In the genomic region with DNA sequence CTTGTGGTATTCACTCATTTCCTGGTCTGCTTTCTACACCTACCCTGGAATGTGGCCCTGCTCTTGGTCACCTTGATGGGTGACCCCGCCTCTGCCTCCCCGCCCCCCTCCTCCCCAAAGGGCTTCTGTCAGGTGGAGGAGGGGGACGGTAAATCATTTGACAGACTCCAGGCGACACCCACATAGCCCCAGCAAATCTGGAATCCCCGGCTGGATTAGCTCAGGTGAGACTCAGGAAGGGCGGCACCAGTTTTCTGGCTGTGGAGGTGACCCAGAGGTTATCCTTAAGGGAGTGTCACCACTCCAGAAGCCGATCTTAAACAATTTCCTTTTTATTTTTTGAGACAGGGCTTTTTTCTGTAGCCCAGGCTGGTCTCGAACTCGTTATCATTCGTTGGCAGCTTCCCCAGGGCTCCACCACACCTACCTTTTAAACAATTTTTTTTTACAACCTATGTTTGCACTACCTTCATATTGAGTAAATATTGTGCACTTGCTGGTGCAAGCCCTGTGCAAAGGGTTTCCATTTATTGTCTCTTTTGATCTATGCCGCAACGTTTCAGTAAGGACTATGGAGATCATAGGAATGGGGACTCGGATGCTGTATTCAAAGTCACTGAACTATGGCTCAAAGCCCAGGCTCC, we compare ENCODE assay signal across 8 mouse cellular contexts. TPM values are rescaled to one million over a fixed set of nuclear protein-coding genes. Genes with fewer than 3 reads are reported as not detected.
DNase-seq lines count a peak whose midpoint lies in the region; ATAC-seq and TF ChIP-seq lines count a peak whose summit lies in the region.

No protein-coding gene starts in this region.

- peak overlapping the region; percentile 88 for H3K9ac ChIP-seq in forebrain, embryonic 14.5 days (ENCODE audit: low read length)
- peak overlapping the region; percentile 93 for H3K9ac ChIP-seq in kidney, embryonic 15.5 days

- no peaks in the 10 kb centered on the region for H3K36me3 ChIP-seq in E14TG2a.4 (ENCODE audit: insufficient read depth, low read length)
- no peaks in the 10 kb centered on the region for H3K36me3 ChIP-seq in forebrain, embryonic 14.5 days (ENCODE audit: control insufficient read depth, insufficient read depth, low read length)
- no peaks in the 10 kb centered on the region for H3K36me3 ChIP-seq in kidney, embryonic 15.5 days
- H3K36me3 ChIP-seq in macrophage (ENCODE audit: inconsistent target): no peaks in the 10 kb centered on the region

- H3K27ac ChIP-seq in forebrain, embryonic 14.5 days (ENCODE audit: low read depth, low read length): peak overlapping the region; percentile 94; the same call in 1 of the 2 replicates
- peak overlapping the region; percentile 99 for H3K27ac ChIP-seq in kidney, embryonic 15.5 days
- H3K27ac ChIP-seq in macrophage: peak overlapping the region; percentile 60

- DNase-seq in cerebellum, adult 11 months: peak; percentile 31
- no peak for DNase-seq in cerebellum, postnatal 4 days (ENCODE audit: low spot score in 2 of 2)
- DNase-seq in forebrain, embryonic 14.5 days (ENCODE audit: low spot score): no peak
- peak; percentile 30 for DNase-seq in thymus, postnatal 4 days
- DNase-seq in frontal cortex, postnatal 14 days (ENCODE audit: low spot score in 2 of 2): no peak

- H3K4me1 ChIP-seq in E14TG2a.4 (replicated peaks; ENCODE audit: low read depth, low read length): peaks cover 28% of the 10 kb centered on the region
- H3K4me1 ChIP-seq in forebrain, embryonic 14.5 days (ENCODE audit: control insufficient read depth, insufficient read depth, low read length): peaks cover 13% of the 10 kb centered on the region
- H3K4me1 ChIP-seq in kidney, embryonic 15.5 days: peaks cover 25% of the 10 kb centered on the region

- H3K4me3 ChIP-seq in E14TG2a.4 (replicated peaks; ENCODE audit: low read length): peak overlapping the region; percentile 87
- peak overlapping the region; percentile 70 for H3K4me3 ChIP-seq in forebrain, embryonic 14.5 days (ENCODE audit: low read depth, low read length)
- H3K4me3 ChIP-seq in kidney, embryonic 15.5 days (replicated peaks): peak overlapping the region; percentile 86
- H3K4me3 ChIP-seq in macrophage (ENCODE audit: inconsistent target): peak overlapping the region; percentile 34

- H3K27me3 ChIP-seq in E14TG2a.4 (ENCODE audit: insufficient read depth, low read length): peaks cover 8% of the 10 kb centered on the region
- H3K27me3 ChIP-seq in forebrain, embryonic 14.5 days (replicated peaks; ENCODE audit: control insufficient read depth, insufficient read depth, low read length): no peaks in the 10 kb centered on the region
- H3K27me3 ChIP-seq in kidney, embryonic 15.5 days: no peaks in the 10 kb centered on the region

- 17% methylated on average over 13 of the region's 13 CpGs for WGBS in forebrain, embryonic 14.5 days
- 7% methylated on average over 13 of the region's 13 CpGs for WGBS in kidney, embryonic 15.5 days
- 45% methylated on average over 13 of the region's 13 CpGs for WGBS in macrophage (ENCODE audit: missing documents)

- no peaks in the 10 kb centered on the region for H3K9me3 ChIP-seq in E14TG2a.4 (ENCODE audit: low read length)
- no peaks in the 10 kb centered on the region for H3K9me3 ChIP-seq in forebrain, embryonic 14.5 days (replicated peaks; ENCODE audit: control insufficient read depth, low read length)
- no peaks in the 10 kb centered on the region for H3K9me3 ChIP-seq in kidney, embryonic 15.5 days (replicated peaks)

- H3K4me2 ChIP-seq in forebrain, embryonic 14.5 days (ENCODE audit: low read length): peak overlapping the region; percentile 58
- H3K4me2 ChIP-seq in kidney, embryonic 15.5 days: peak overlapping the region; percentile 75

- no peak for TF ChIP-seq CTCF in E14TG2a.4 (conservative IDR thresholded peaks at IDR 0.05; ENCODE audit: low read length)

- ATAC-seq in forebrain, embryonic 14.5 days: no peak; the same call in 1 of the 2 replicates
- ATAC-seq in kidney, embryonic 15.5 days (replicated peaks; ENCODE audit: low FRiP score): peak; percentile 24; the same call in 1 of the 2 replicates

- H3K79me2 ChIP-seq in macrophage (ENCODE audit: inconsistent target): peaks cover 38% of the 10 kb centered on the region

RNA-seq across cellular contexts. Expression of gene Slk, which starts 0.8 kb away (rescaled TPM):
- 8.2 and 8.5 TPM in 2 replicates for polyA plus RNA-seq in forebrain, embryonic 14.5 days (2014; fragmentation: Nextera tagmentation; extraction: Ambion mirVana)
- 12.0 and 12.2 TPM in 2 replicates for polyA plus RNA-seq in kidney, embryonic 15.5 days (2015; fragmentation: Nextera tagmentation; extraction: Ambion mirVana)
- total RNA-seq in macrophage (2018; cell fraction: chromatin; rRNA removed): 100 to 1,000 TPM in 23 of 26 experiments, 10 to 100 TPM in 3; 78.1 to 293 (median 171) TPM
- total RNA-seq in macrophage (2018; cell fraction: cytosol; rRNA removed): 10 to 100 TPM; 25.1 to 61.3 (median 41.7) TPM
- 100 to 1,000 TPM in 13 of 26 experiments, 10 to 100 TPM in 13; 46.3 to 201 (median 102) TPM for total RNA-seq in macrophage (2018; cell fraction: nucleus; rRNA removed)
- polyA plus RNA-seq in macrophage (2018): 32.8 to 42.9 TPM (median 42.0 TPM) in 3 replicates

RNA-seq across cellular contexts. Expression of gene Stn1, which starts 41.4 kb away (rescaled TPM):
- 39.0 and 41.6 TPM in 2 replicates for polyA plus RNA-seq in forebrain, embryonic 14.5 days (2014; fragmentation: Nextera tagmentation; extraction: Ambion mirVana)
- 47.1 and 51.0 TPM in 2 replicates for polyA plus RNA-seq in kidney, embryonic 15.5 days (2015; fragmentation: Nextera tagmentation; extraction: Ambion mirVana)
- total RNA-seq in macrophage (2018; cell fraction: chromatin; rRNA removed): 10 to 100 TPM in 25 of 26 experiments, 1 to 10 TPM in 1; 7.3 to 45.3 (median 21.4) TPM
- 10 to 100 TPM in 25 of 26 experiments, 1 to 10 TPM in 1; 9.8 to 18.2 (median 15.1) TPM for total RNA-seq in macrophage (2018; cell fraction: cytosol; rRNA removed)
- total RNA-seq in macrophage (2018; cell fraction: nucleus; rRNA removed): 10 to 100 TPM in 24 of 26 experiments, 1 to 10 TPM in 2; 5.8 to 45.3 (median 18.7) TPM
- polyA plus RNA-seq in macrophage (2018): 11.7 to 18.7 TPM (median 18.2 TPM) in 3 replicates

Comparison
In these comparisons a context has a peak if more than half of its experiments do, and no peak if none do; other contexts are left out.
1. DNase-seq: peak in cerebellum, adult 11 months (single experiment) and thymus, postnatal 4 days (single experiment); none in cerebellum, postnatal 4 days (0 of 2), forebrain, embryonic 14.5 days (single experiment) and frontal cortex, postnatal 14 days (0 of 2).
2. H3K4me3 ChIP-seq: peak in every context shown above with its lines; median percentile 87 in E14TG2a.4; 86 in kidney, embryonic 15.5 days; 70 in forebrain, embryonic 14.5 days; 34 in macrophage.
3. Peak in every context shown above with its lines, with median percentiles within 50 percentile points of each other: H3K27ac ChIP-seq.